Mouse (Mus musculus): ENCODE results near the gene Lrig1. TPM values are rescaled to one million over a fixed set of nuclear protein-coding genes. Genes with fewer than 3 reads are reported as not detected.

Lrig1 gene
- polyA plus RNA-seq, 1 experiment from 2014 or later = 17.2 TPM

DNA sequence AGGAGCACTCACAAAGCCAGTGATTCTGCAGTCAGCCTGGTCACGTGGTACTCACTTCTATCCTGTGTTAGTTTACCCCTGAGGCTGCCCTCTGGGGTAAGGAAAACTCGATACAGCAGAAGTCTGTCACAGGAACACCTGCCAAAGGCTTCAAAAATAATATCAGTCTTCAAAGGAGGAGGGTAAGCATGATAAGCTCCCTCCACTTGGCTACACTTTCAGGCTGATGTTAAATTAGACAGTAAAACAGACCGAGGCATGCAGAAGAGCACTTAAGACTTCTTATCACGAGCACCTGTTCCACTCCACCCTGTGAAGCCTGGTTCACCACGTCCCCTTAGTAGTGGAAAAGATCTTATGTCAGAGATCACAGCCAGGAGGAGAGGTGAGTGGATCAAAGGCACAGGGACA is 62.9 kb downstream of the Lrig1 start:
- whole genome bisulfite sequencing = 48% methylated on average over 5 of the region's 5 CpGs
- no peak overlapping the region for H3K27ac ChIP-seq (replicated peaks; ENCODE audit: low read depth, low read length)
- DNase-seq (ENCODE audit: low spot score) = no peak
- no peak overlapping the region for H3K9ac ChIP-seq (replicated peaks; ENCODE audit: low read length)
- no peak overlapping the region for H3K4me2 ChIP-seq (ENCODE audit: low read depth, low read length)
- H3K4me1 ChIP-seq (ENCODE audit: control insufficient read depth, insufficient read depth, low read length) = no peaks in the 10 kb centered on the region; the same call in 1 of the 2 replicates
- no peak overlapping the region for H3K4me3 ChIP-seq (ENCODE audit: low read depth, low read length)
- no peak for ATAC-seq (replicated peaks; ENCODE audit: insufficient number of reproducible peaks, low FRiP score, low TSS enrichment, low read depth)
- no peaks in the 10 kb centered on the region for H3K27me3 ChIP-seq (ENCODE audit: control insufficient read depth, insufficient read depth, low read length)
- H3K9me3 ChIP-seq (replicated peaks; ENCODE audit: control insufficient read depth, low read length) = no peaks in the 10 kb centered on the region
- H3K36me3 ChIP-seq (replicated peaks; ENCODE audit: control insufficient read depth, insufficient read depth, low read depth, low read length) = no peaks in the 10 kb centered on the region

DNA sequence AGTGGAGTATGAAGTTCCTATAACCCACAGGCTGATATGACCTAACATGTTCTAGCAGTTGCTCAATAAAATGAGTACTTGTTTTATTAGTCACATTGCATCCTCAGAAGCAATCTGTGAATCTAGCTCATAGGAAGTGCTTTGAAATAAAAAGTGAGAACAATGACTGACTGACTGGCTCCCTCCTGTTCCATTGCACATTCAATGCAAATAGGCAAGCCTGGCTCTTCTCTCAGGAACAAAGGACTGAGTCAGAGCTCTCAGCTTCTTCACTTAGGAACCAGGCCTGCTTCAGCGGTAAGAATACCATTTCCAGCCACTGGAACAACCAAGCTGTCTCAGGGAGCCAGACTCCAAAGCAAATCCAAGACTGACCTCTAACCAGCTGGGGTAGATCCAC is 64.6 kb downstream of the Lrig1 start:
- Histone ChIP-seq H3K4me2 (ENCODE audit: low read depth, low read length) (no peak overlapping the region), H3K4me1 (ENCODE audit: control insufficient read depth, insufficient read depth, low read length) (no peaks in the 10 kb centered on the region; the same call in 1 of the 2 replicates), H3K9me3 (replicated peaks; ENCODE audit: control insufficient read depth, low read length) (no peaks in the 10 kb centered on the region), H3K9ac (replicated peaks; ENCODE audit: low read length) (no peak overlapping the region), H3K27ac (replicated peaks; ENCODE audit: low read depth, low read length) (no peak overlapping the region), H3K27me3 (ENCODE audit: control insufficient read depth, insufficient read depth, low read length) (no peaks in the 10 kb centered on the region), H3K4me3 (ENCODE audit: low read depth, low read length) (no peak overlapping the region), H3K36me3 (replicated peaks; ENCODE audit: control insufficient read depth, insufficient read depth, low read depth, low read length) (no peaks in the 10 kb centered on the region)
- no peak for DNase-seq (ENCODE audit: low spot score)
- WGBS = 50% methylated on average over 1 of the region's 1 CpGs
- no peak for ATAC-seq (replicated peaks; ENCODE audit: insufficient number of reproducible peaks, low FRiP score, low TSS enrichment, low read depth)

- H3K27ac ChIP-seq (replicated peaks; ENCODE audit: low read depth, low read length) = no peak overlapping the region
- no peak overlapping the region for H3K4me3 ChIP-seq (ENCODE audit: low read depth, low read length)
- no peak for DNase-seq (ENCODE audit: low spot score)
- no peak overlapping the region for H3K4me2 ChIP-seq (ENCODE audit: low read depth, low read length)
- no peak for ATAC-seq (replicated peaks; ENCODE audit: insufficient number of reproducible peaks, low FRiP score, low TSS enrichment, low read depth)
- H3K4me1 ChIP-seq (ENCODE audit: control insufficient read depth, insufficient read depth, low read length) = no peaks in the 10 kb centered on the region
- H3K27me3 ChIP-seq (ENCODE audit: control insufficient read depth, insufficient read depth, low read length) = no peaks in the 10 kb centered on the region
- 67% methylated on average over 9 of the region's 9 CpGs for WGBS
- no peaks in the 10 kb centered on the region for H3K9me3 ChIP-seq (replicated peaks; ENCODE audit: control insufficient read depth, low read length)
- H3K36me3 ChIP-seq (replicated peaks; ENCODE audit: control insufficient read depth, insufficient read depth, low read depth, low read length) = no peaks in the 10 kb centered on the region
- no peak overlapping the region for H3K9ac ChIP-seq (replicated peaks; ENCODE audit: low read length)
Measured at GRCm38 (mm10) chr6:94634710-94635109, 65.2 kb downstream of the Lrig1 start.

DNA sequence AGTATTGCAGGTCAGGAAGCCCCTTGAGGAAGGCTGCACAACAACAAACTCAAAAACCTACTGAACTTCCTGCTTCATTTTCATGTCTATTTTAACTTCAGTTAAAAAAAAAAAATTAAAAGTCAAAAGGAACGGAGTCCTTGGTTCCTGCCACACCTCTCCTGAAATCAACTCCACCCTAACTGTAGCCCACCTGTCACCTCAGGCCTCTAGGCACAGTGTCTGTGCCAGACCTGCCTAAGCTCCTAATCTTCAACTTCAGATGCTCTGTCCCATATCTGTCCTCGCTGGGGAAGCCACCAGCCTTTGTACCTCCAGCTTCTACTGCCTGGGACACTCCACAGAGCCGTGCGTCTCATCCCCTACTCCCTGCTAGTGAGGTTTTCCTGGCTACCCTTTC is 65.7 kb downstream of the Lrig1 start:
- Histone ChIP-seq H3K27me3 (ENCODE audit: control insufficient read depth, insufficient read depth, low read length) (no peaks in the 10 kb centered on the region), H3K4me2 (ENCODE audit: low read depth, low read length) (no peak overlapping the region), H3K4me3 (ENCODE audit: low read depth, low read length) (no peak overlapping the region), H3K4me1 (ENCODE audit: control insufficient read depth, insufficient read depth, low read length) (no peaks in the 10 kb centered on the region), H3K9me3 (replicated peaks; ENCODE audit: control insufficient read depth, low read length) (no peaks in the 10 kb centered on the region), H3K36me3 (replicated peaks; ENCODE audit: control insufficient read depth, insufficient read depth, low read depth, low read length) (no peaks in the 10 kb centered on the region), H3K9ac (replicated peaks; ENCODE audit: low read length) (no peak overlapping the region), H3K27ac (replicated peaks; ENCODE audit: low read depth, low read length) (no peak overlapping the region)
- DNase-seq (ENCODE audit: low spot score) (no peak), ATAC-seq (replicated peaks; ENCODE audit: insufficient number of reproducible peaks, low FRiP score, low TSS enrichment, low read depth) (no peak)
- WGBS = 89% methylated on average over 4 of the region's 4 CpGs

DNA sequence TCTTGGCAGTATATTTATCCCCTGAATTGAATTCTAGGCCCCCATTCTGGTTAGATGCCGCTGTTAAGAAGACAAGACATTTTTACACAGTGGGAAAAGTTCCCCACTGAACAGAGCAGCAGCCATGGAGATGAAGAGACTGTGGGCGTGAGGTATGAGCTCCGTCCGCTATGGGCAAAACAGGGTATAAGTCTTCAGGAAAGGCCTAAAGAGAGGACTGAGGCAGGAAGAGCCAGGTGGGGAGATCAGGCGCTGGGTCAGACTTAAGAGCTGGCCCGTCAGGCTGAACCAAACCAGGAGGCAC is 68.2 kb downstream of the Lrig1 start:
- H3K27me3 ChIP-seq (ENCODE audit: control insufficient read depth, insufficient read depth, low read length) = no peaks in the 10 kb centered on the region
- no peak overlapping the region for H3K4me3 ChIP-seq (ENCODE audit: low read depth, low read length)
- H3K27ac ChIP-seq (replicated peaks; ENCODE audit: low read depth, low read length) = no peak overlapping the region
- no peaks in the 10 kb centered on the region for H3K36me3 ChIP-seq (replicated peaks; ENCODE audit: control insufficient read depth, insufficient read depth, low read depth, low read length)
- no peak for ATAC-seq (replicated peaks; ENCODE audit: insufficient number of reproducible peaks, low FRiP score, low TSS enrichment, low read depth)
- no peaks in the 10 kb centered on the region; the same call in 1 of the 2 replicates for H3K4me1 ChIP-seq (ENCODE audit: control insufficient read depth, insufficient read depth, low read length)
- no peak for DNase-seq (ENCODE audit: low spot score)
- 77% methylated on average over 6 of the region's 6 CpGs for WGBS
- H3K4me2 ChIP-seq (ENCODE audit: low read depth, low read length) = no peak overlapping the region
- H3K9ac ChIP-seq (replicated peaks; ENCODE audit: low read length) = no peak overlapping the region
- no peaks in the 10 kb centered on the region for H3K9me3 ChIP-seq (replicated peaks; ENCODE audit: control insufficient read depth, low read length)

DNA sequence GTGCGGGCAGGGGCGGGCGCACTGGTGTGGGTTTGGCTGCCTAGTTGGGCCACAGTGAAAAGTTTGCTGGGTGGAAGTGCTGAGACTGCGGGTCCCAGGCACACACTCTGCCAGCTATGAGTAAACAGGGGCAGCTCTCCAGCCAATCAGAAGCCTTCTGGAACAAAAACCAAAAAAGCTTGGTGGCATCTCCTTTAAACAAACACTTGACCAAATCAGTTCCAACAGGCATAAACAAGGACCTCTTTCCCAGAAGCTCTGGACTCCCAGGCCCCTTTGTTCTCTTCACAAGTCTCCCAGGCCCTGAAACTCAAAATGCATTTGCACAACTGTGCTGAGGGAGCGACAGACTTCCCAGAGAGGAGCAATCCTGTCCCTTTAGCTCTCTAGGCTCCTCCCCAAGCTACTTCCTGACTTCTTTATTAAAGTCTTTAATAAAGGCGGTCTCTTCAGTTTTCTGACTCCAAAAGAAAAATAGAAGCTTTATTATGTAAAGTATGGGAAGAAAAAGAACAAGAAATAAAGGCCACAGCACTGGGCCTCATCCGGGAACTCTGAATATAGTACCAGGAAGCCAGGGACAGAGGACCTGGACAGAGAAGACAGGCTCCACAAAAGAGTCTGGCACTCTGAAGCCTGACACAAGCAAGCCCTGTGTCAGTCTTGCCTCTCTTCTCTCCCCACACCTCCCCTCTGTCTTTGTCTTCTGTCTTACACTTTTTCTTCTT is 68.7 kb downstream of the Lrig1 start:
- Histone ChIP-seq H3K27ac (replicated peaks; ENCODE audit: low read depth, low read length) (no peak overlapping the region), H3K4me1 (ENCODE audit: control insufficient read depth, insufficient read depth, low read length) (no peaks in the 10 kb centered on the region; the same call in 1 of the 2 replicates), H3K27me3 (ENCODE audit: control insufficient read depth, insufficient read depth, low read length) (no peaks in the 10 kb centered on the region), H3K4me3 (ENCODE audit: low read depth, low read length) (no peak overlapping the region), H3K36me3 (replicated peaks; ENCODE audit: control insufficient read depth, insufficient read depth, low read depth, low read length) (no peaks in the 10 kb centered on the region), H3K9ac (replicated peaks; ENCODE audit: low read length) (no peak overlapping the region; the same call in 1 of the 2 replicates), H3K4me2 (ENCODE audit: low read depth, low read length) (no peak overlapping the region), H3K9me3 (replicated peaks; ENCODE audit: control insufficient read depth, low read length) (no peaks in the 10 kb centered on the region)
- WGBS = 61% methylated on average over 7 of the region's 7 CpGs
- ATAC-seq (replicated peaks; ENCODE audit: insufficient number of reproducible peaks, low FRiP score, low TSS enrichment, low read depth) (no peak), DNase-seq (ENCODE audit: low spot score) (no peak)

DNA sequence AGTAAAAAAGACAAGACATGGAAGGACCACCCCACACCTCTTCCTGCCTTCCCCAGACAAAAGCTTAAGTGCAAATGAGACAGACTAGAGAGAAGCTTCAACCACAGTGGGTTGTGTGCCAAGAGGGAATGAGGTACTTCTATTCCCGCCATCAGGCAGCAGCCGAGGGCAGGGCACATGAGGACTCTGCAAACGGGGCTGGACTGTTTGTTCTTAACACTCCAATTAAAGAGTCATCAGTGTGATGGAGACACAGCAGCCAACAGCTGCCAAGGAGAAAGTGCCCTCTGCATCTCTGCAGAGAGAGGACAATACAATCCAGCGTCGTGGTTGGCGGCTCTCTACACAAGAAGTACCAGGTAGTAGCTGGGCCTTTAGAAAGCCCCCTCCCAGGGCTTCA is 71.2 kb downstream of the Lrig1 start:
- DNase-seq (ENCODE audit: low spot score) = no peak
- no peak overlapping the region for H3K27ac ChIP-seq (replicated peaks; ENCODE audit: low read depth, low read length)
- H3K36me3 ChIP-seq (replicated peaks; ENCODE audit: control insufficient read depth, insufficient read depth, low read depth, low read length) = no peaks in the 10 kb centered on the region
- 65% methylated on average over 6 of the region's 6 CpGs for WGBS
- H3K27me3 ChIP-seq (ENCODE audit: control insufficient read depth, insufficient read depth, low read length) = no peaks in the 10 kb centered on the region
- no peak for ATAC-seq (replicated peaks; ENCODE audit: insufficient number of reproducible peaks, low FRiP score, low TSS enrichment, low read depth)
- no peak overlapping the region for H3K4me3 ChIP-seq (ENCODE audit: low read depth, low read length)
- H3K9ac ChIP-seq (replicated peaks; ENCODE audit: low read length) = no peak overlapping the region
- H3K9me3 ChIP-seq (replicated peaks; ENCODE audit: control insufficient read depth, low read length) = no peaks in the 10 kb centered on the region
- no peaks in the 10 kb centered on the region; the same call in 1 of the 2 replicates for H3K4me1 ChIP-seq (ENCODE audit: control insufficient read depth, insufficient read depth, low read length)
- H3K4me2 ChIP-seq (ENCODE audit: low read depth, low read length) = no peak overlapping the region

GRCm38 (mm10) chr6:94627714-94628595 is 72.0 kb downstream of the Lrig1 start:
- no peak overlapping the region for H3K4me3 ChIP-seq (ENCODE audit: low read depth, low read length)
- H3K27me3 ChIP-seq (ENCODE audit: control insufficient read depth, insufficient read depth, low read length) = no peaks in the 10 kb centered on the region
- ATAC-seq (replicated peaks; ENCODE audit: insufficient number of reproducible peaks, low FRiP score, low TSS enrichment, low read depth) (no peak), DNase-seq (ENCODE audit: low spot score) (no peak)
- no peaks in the 10 kb centered on the region; the same call in 1 of the 2 replicates for H3K4me1 ChIP-seq (ENCODE audit: control insufficient read depth, insufficient read depth, low read length)
- no peaks in the 10 kb centered on the region for H3K36me3 ChIP-seq (replicated peaks; ENCODE audit: control insufficient read depth, insufficient read depth, low read depth, low read length)
- H3K4me2 ChIP-seq (ENCODE audit: low read depth, low read length) = no peak overlapping the region
- H3K9ac ChIP-seq (replicated peaks; ENCODE audit: low read length) = no peak overlapping the region
- no peaks in the 10 kb centered on the region for H3K9me3 ChIP-seq (replicated peaks; ENCODE audit: control insufficient read depth, low read length)
- no peak overlapping the region for H3K27ac ChIP-seq (replicated peaks; ENCODE audit: low read depth, low read length)
- 58% methylated on average over 15 of the region's 15 CpGs for WGBS

All from embryonic facial prominence, embryonic 11.5 days (tissue).